Mouse (Mus musculus) left cerebral cortex, postnatal 25 days (tissue): ENCODE results near the gene Mybbp1a. TPM values are rescaled to one million over a fixed set of nuclear protein-coding genes. Genes with fewer than 3 reads are reported as not detected.
"Not testable (repeated sequence)": the region's sequence is repeated elsewhere in the genome, so short reads cannot be mapped to it uniquely, and the experiment has no call there.

Experiments
- DNase-seq, 2 experiments: peaks; one replicate each; pipeline ENCODE4 v3.0.0; 2022; ENCODE audit warnings: low spot score in 2 of 2, mixed read lengths in 1 of 2
- intact Hi-C: fragments of 180-260 bp; cut with DNase I; formaldehyde crosslinking; loops from one replicate; pipeline ENCODE4 v1.15.1; 2025
- total RNA-seq, 2 experiments: library from RNA; stranded (reverse); gene quantifications; 2 replicates each; pipeline ENCODE4 v1.2.3; 2021

The Mybbp1a gene
- total RNA-seq, 2 experiments from 2014 or later, result 49.4 to 54.6 TPM

- no peak for DNase-seq
- intact Hi-C loops, result no loop called here
These were observed 29.2 kb upstream of the Mybbp1a start for GRCm38 (mm10) chr11:72411945-72412344.

- DNase-seq, result no peak
- intact Hi-C loops, result no loop called here
These were observed 28.1 kb upstream of the Mybbp1a start for GRCm38 (mm10) chr11:72413016-72413415.

- intact Hi-C loops, result no loop called here
- no peak for DNase-seq
These were observed 27.5 kb upstream of the Mybbp1a start for GRCm38 (mm10) chr11:72413601-72414190.

GRCm38 (mm10) chr11:72415155-72415554 is 26.0 kb upstream of the Mybbp1a start:
- no peak for DNase-seq
- intact Hi-C loops, result no loop called here

- intact Hi-C loops, result no loop called here
- no peak for DNase-seq
These were observed 24.5 kb upstream of the Mybbp1a start for GRCm38 (mm10) chr11:72416666-72417065.

- no peak for DNase-seq
- intact Hi-C loops, result no loop called here
These were observed 23.8 kb upstream of the Mybbp1a start for GRCm38 (mm10) chr11:72417376-72417775.

- intact Hi-C loops, result no loop called here
- DNase-seq, result no peak
These were observed 22.9 kb upstream of the Mybbp1a start for GRCm38 (mm10) chr11:72418227-72418626.

GRCm38 (mm10) chr11:72419006-72419405 is 22.1 kb upstream of the Mybbp1a start:
- DNase-seq, result no peak
- intact Hi-C loops, result no loop called here

GRCm38 (mm10) chr11:72420460-72421122 is 20.6 kb upstream of the Mybbp1a start:
- DNase-seq, result no peak
- intact Hi-C loops, result no loop called here

GRCm38 (mm10) chr11:72421518-72422278 is 19.5 kb upstream of the Mybbp1a start:
- no peak for DNase-seq
- intact Hi-C loops, result no loop called here

- no peak for DNase-seq
- intact Hi-C loops, result no loop called here
These were observed 17.5 kb upstream of the Mybbp1a start for GRCm38 (mm10) chr11:72423686-72424085.

GRCm38 (mm10) chr11:72425201-72425600 is 16.0 kb upstream of the Mybbp1a start:
- intact Hi-C loops, result loop anchor here (5.0 kb wide), 1 partner anchor 137 kb away; no protein-coding TSS in a partner anchor

GRCm38 (mm10) chr11:72426884-72427283 is 14.3 kb upstream of the Mybbp1a start:
- intact Hi-C loops, result loop anchor here (2.0 to 5.0 kb wide), 2 partner anchors 135 to 202 kb away; no protein-coding TSS in a partner anchor
- no peak for DNase-seq

More at GRCm38 (mm10) chr11:72425201-72425600, 16.0 kb upstream of the Mybbp1a start:
- no peak for DNase-seq

GRCm38 (mm10) chr11:72428694-72429093 is 12.5 kb upstream of the Mybbp1a start:
- DNase-seq, result peak; percentile 66 to 70
- intact Hi-C loops, result loop anchor here (1.0 to 5.0 kb wide), 3 partner anchors 74 to 134 kb away; no protein-coding TSS in a partner anchor

GRCm38 (mm10) chr11:72429288-72429690 is 11.9 kb upstream of the Mybbp1a start:
- intact Hi-C loops, result loop anchor here (1.0 to 5.0 kb wide), 3 partner anchors 74 to 133 kb away; no protein-coding TSS in a partner anchor
- peak; percentile 76 to 88 for DNase-seq

GRCm38 (mm10) chr11:72430311-72431068 is 10.7 kb upstream of the Mybbp1a start:
- not testable (repeated sequence) for DNase-seq
- intact Hi-C loops, result loop anchor here (10.0 kb wide), 1 partner anchor 1096 kb away; no protein-coding TSS in a partner anchor

- DNase-seq, result no peak
- intact Hi-C loops, result loop anchor here (10.0 kb wide), 1 partner anchor 1100 kb away; no protein-coding TSS in a partner anchor
These were observed 6.0 kb upstream of the Mybbp1a start, which contains the start of gene Ggt6 for GRCm38 (mm10) chr11:72434963-72435693. Gene Ggt6, plus strand, starts transcription at chr11:72435526.

- intact Hi-C loops, result loop anchor here (10.0 kb wide), 1 partner anchor 1101 kb away; no protein-coding TSS in a partner anchor
- DNase-seq, result no peak
These were observed 5.5 kb upstream of the Mybbp1a start for GRCm38 (mm10) chr11:72435694-72436045.

- intact Hi-C loops, result loop anchor here (10.0 kb wide), 1 partner anchor 1101 kb away; no protein-coding TSS in a partner anchor
- DNase-seq, result no peak
These were observed 4.9 kb upstream of the Mybbp1a start for GRCm38 (mm10) chr11:72436271-72436670.
